In genomic region chr4:114595188-114595701, GRCm38 (mm10) we compare ENCODE assay signal across 11 mouse cellular contexts.
DNase-seq lines count a peak whose midpoint lies in the region; ATAC-seq and TF ChIP-seq lines count a peak whose summit lies in the region.
"Had no signal": no experiment of that assay in that cellular context is flagged by ENCODE, and none has a peak within 500 bp of the region (broad histone marks: within the 10 kb centered on the region; RNA-seq: fewer than 3 reads in every experiment).

No protein-coding gene starts in this region.

- H3K27ac ChIP-seq in heart, adult 2 months = no peak overlapping the region
- no peak overlapping the region for H3K27ac ChIP-seq in heart, embryonic 10.5 days
- H3K27ac ChIP-seq in gastrocnemius, adult 2 months = no peak overlapping the region; the same call in 1 of the 2 replicates
- no peak overlapping the region for H3K27ac ChIP-seq in forebrain, embryonic 13.5 days

- no peaks in the 10 kb centered on the region for H3K9me3 ChIP-seq in heart, embryonic 10.5 days
- no peaks in the 10 kb centered on the region for H3K9me3 ChIP-seq in forebrain, embryonic 13.5 days (replicated peaks)

- DNase-seq in heart, adult 2 months = peak; percentile 63 to 77
- DNase-seq in heart, embryonic 10.5 days (ENCODE audit: low spot score) = no peak
- DNase-seq in 3134 (ENCODE audit: extremely low read depth, insufficient read length, low spot score) = peak; percentile 23
- DNase-seq in gastrocnemius, adult 2 months = peak; percentile 63
- DNase-seq in heart, postnatal 36 days = peak; percentile 48 to 62
- DNase-seq in frontal cortex, adult 2 months (ENCODE audit: extremely low spot score in 1 of 2, low spot score in 1 of 2) = no peak
- no peak for DNase-seq in layer of hippocampus, adult 11-12 months (ENCODE audit: low spot score)
- DNase-seq: kidney, postnatal 25 days had no signal

- no peak for TF ChIP-seq POLR2A in heart, adult 2 months (IDR thresholded peaks at IDR 0.05; ENCODE audit: insufficient read depth, low read depth, low read length)

- H3K27me3 ChIP-seq in heart, adult 2 months (ENCODE audit: control insufficient read depth, insufficient read depth, low read length) = no peaks in the 10 kb centered on the region
- H3K27me3 ChIP-seq in heart, embryonic 10.5 days (ENCODE audit: insufficient read depth, poor library complexity, severe bottlenecking) = peaks cover 98% of the 10 kb centered on the region
- no peaks in the 10 kb centered on the region for H3K27me3 ChIP-seq in forebrain, embryonic 13.5 days

- no peaks in the 10 kb centered on the region for H3K79me2 ChIP-seq in heart, adult 2 months (replicated peaks; ENCODE audit: control insufficient read depth, insufficient read depth, low read length)

- H3K9ac ChIP-seq in heart, adult 2 months (ENCODE audit: low read depth, low read length) = no peak overlapping the region
- H3K9ac ChIP-seq in forebrain, embryonic 13.5 days = no peak overlapping the region

- peaks cover 10% of the 10 kb centered on the region for H3K4me1 ChIP-seq in heart, adult 2 months (ENCODE audit: control insufficient read depth, insufficient read depth, low read length)
- peaks cover 16% of the 10 kb centered on the region; the same call in 1 of the 2 replicates for H3K4me1 ChIP-seq in heart, embryonic 10.5 days
- 0 out of 2 replicates have a peak, but pooled peaks cover 3% of the 10 kb centered on the region for H3K4me1 ChIP-seq in forebrain, embryonic 13.5 days

- ATAC-seq in forebrain, embryonic 13.5 days = no peak
- ATAC-seq: CD4-positive, CD25-positive, alpha-beta regulatory T cell, adult 4 months had no signal

- no peak for TF ChIP-seq CTCF in heart, adult 2 months (IDR thresholded peaks at IDR 0.05)
- no peak for TF ChIP-seq CTCF in gastrocnemius, adult 2 months (IDR thresholded peaks at IDR 0.05)

- TF ChIP-seq EP300 in heart, adult 2 months (IDR thresholded peaks at IDR 0.05; ENCODE audit: insufficient read depth, low read depth, low read length) = 0 out of 2 replicates have a peak, but pooled peaks have one; percentile 11

- intact Hi-C loops in heart, adult 2 months (cut with DNase I) = no loop called here
- intact Hi-C loops in gastrocnemius, adult 2 months (cut with DNase I) = no loop called here
- intact Hi-C loops in heart, postnatal 36 days (cut with DNase I) = no loop called here

- H3K36me3 ChIP-seq in heart, adult 2 months (ENCODE audit: control insufficient read depth, insufficient read depth, low read length) = no peaks in the 10 kb centered on the region
- no peaks in the 10 kb centered on the region for H3K36me3 ChIP-seq in heart, embryonic 10.5 days
- H3K36me3 ChIP-seq in forebrain, embryonic 13.5 days (ENCODE audit: poor library complexity, severe bottlenecking) = no peaks in the 10 kb centered on the region

- no peak overlapping the region for H3K4me3 ChIP-seq in heart, adult 2 months
- H3K4me3 ChIP-seq in heart, embryonic 10.5 days = no peak overlapping the region
- H3K4me3 ChIP-seq in gastrocnemius, adult 2 months = no peak overlapping the region
- H3K4me3 ChIP-seq in forebrain, embryonic 13.5 days = no peak overlapping the region
- H3K4me3 ChIP-seq: myocyte had no signal

- 36% methylated on average over 2 of the region's 2 CpGs for WGBS in heart, adult 2 months
- WGBS in heart, embryonic 10.5 days = 55% methylated on average over 2 of the region's 2 CpGs
- 27% methylated on average over 2 of the region's 2 CpGs for WGBS in forebrain, embryonic 13.5 days

- H3K4me2 ChIP-seq in forebrain, embryonic 13.5 days = no peak overlapping the region

Comparison
In these comparisons a context has a peak if more than half of its experiments do, and no peak if none do; other contexts are left out.
1. DNase-seq: peak in heart, adult 2 months (2 of 2), 3134 (single experiment), gastrocnemius, adult 2 months (single experiment) and heart, postnatal 36 days (2 of 2); none in heart, embryonic 10.5 days (single experiment), frontal cortex, adult 2 months (0 of 2) and layer of hippocampus, adult 11-12 months (single experiment).